Mouse (Mus musculus) macrophage (primary cell): ENCODE measurements around the gene Trim59. TPM values are rescaled to one million over a fixed set of nuclear protein-coding genes. Genes with fewer than 3 reads are reported as not detected.

Source experiments
- H3K27ac ChIP-seq: fragments of 350-480 bp; formaldehyde crosslinking; 2 replicates; pipeline ENCODE4 v1.9.0; 2021
- H3K36me3 ChIP-seq: fragments of 350-480 bp; formaldehyde crosslinking; 2 replicates; pipeline ENCODE4 v1.9.0; 2021; ENCODE audit errors: inconsistent target
- H3K4me3 ChIP-seq: fragments of 350-480 bp; formaldehyde crosslinking; 2 replicates; pipeline ENCODE4 v1.9.0; 2021; ENCODE audit errors: inconsistent target
- H3K79me2 ChIP-seq: fragments of 350-480 bp; formaldehyde crosslinking; 2 replicates; pipeline ENCODE4 v1.9.0; 2021; ENCODE audit errors: inconsistent target
- WGBS: methylation state at CpG from one replicate; pipeline ENCODE4 v1.1.7; 2026; ENCODE audit warnings: inconsistent platforms; ENCODE audit not compliant: missing documents; 5-methylcytosine and 5-hydroxymethylcytosine counted together
- polyA plus RNA-seq: library from polyadenylated mRNA; stranded (reverse); fragments of 250-400 nt; gene quantifications from 3 replicates; pipeline ENCODE4 v1.2.4, GENCODE M21; 2018; ENCODE audit warnings: inconsistent platforms
- total RNA-seq, 78 experiments: library from RNA; depleted of rRNA; stranded (reverse); fragments of 250-400 nt; gene quantifications; 1 replicate in 9 of 78; 2 replicates in 24 of 78; 3 replicates in 43 of 78; 4 replicates in 2 of 78; pipeline ENCODE4 v1.2.4; 2018; ENCODE audit warnings: inconsistent platforms in 56 of 78

Gene Trim59
- total RNA-seq (2018; cell fraction: chromatin; rRNA removed), result 10 to 100 TPM in 3 of 26 experiments, 1 to 10 TPM in 19, under 1 TPM in 3, not detected in 1; 0.71 to 13.3 (median 3.9) TPM
- total RNA-seq (2018; cell fraction: cytosol; rRNA removed), result 1 to 10 TPM; 1.3 to 6.6 (median 2.7) TPM
- 10 to 100 TPM in 2 of 26 experiments, 1 to 10 TPM in 23, under 1 TPM in 1; 0.69 to 13.9 (median 4.1) TPM for total RNA-seq (2018; cell fraction: nucleus; rRNA removed)
- polyA plus RNA-seq, result 4.2 to 5.4 TPM (median 4.8 TPM) in 3 replicates

GRCm38 (mm10) chr3:69044645-69045399 is at the start of gene Trim59:
Gene Trim59, minus strand, starts transcription at chr3:69044755.
- Histone ChIP-seq H3K36me3 (no peaks in the 10 kb centered on the region), H3K4me3 (peak within 1 kb of the TSS; percentile 60), H3K27ac (peak within 1 kb of the TSS; percentile 60), H3K79me2 (peaks cover 44% of the 10 kb centered on the region)
- under 1% methylated on average over 80 of the region's 80 CpGs for WGBS

GRCm38 (mm10) chr3:69064005-69064404 is 19.4 kb upstream of the Trim59 start:
- no peaks in the 10 kb centered on the region for H3K79me2 ChIP-seq

DNA sequence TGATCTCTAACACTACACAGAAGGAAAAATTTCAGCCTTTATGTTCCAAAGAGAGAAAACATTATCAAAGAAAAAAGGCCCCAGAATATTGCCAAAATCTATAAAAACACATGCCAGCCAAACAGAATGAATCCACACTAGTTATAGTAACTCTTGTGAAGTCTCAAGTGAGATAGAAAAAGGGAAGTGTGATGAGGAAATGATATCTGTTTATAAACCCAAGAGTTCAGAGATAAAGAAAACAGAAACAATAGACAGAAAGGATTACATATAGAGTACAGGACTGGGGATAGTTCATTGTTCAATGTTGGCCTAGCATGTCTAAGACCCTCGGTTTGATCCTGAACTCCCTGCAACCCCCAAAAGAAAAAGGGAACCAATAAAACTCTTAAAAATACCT is 18.2 kb upstream of the Trim59 start:
- H3K4me3 ChIP-seq, result no peak overlapping the region
- H3K36me3 ChIP-seq, result no peaks in the 10 kb centered on the region
- WGBS, result 35% methylated on average over 1 of the region's 1 CpGs
- H3K27ac ChIP-seq, result no peak overlapping the region
- no peaks in the 10 kb centered on the region for H3K79me2 ChIP-seq

More at GRCm38 (mm10) chr3:69064005-69064404, 19.4 kb upstream of the Trim59 start:
- Histone ChIP-seq H3K4me3 (no peak overlapping the region), H3K36me3 (no peaks in the 10 kb centered on the region), H3K27ac (no peak overlapping the region)
- WGBS, result 46% methylated on average over 1 of the region's 1 CpGs

DNA sequence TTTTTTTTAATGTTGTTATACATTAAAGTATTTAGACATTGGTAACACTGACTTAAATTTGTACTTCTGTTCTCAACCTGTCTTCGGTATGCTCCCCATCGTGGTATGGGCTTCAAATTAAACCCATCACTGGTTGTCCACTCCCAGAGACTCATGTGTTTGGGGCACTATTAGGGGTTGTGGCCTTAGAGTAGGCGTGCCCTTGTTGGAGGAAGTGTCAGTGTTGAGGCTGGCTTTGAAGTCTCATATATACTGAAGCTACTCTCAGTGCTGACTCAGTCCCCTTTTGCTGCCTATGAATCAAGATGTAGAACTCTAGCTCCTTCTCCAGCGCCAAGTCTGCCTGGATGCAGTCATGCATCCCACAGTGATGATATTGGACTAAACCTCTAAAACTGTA is 16.1 kb upstream of the Trim59 start:
- 97% methylated on average over 4 of the region's 4 CpGs for WGBS
- Histone ChIP-seq H3K27ac (no peak overlapping the region), H3K36me3 (no peaks in the 10 kb centered on the region), H3K79me2 (no peaks in the 10 kb centered on the region), H3K4me3 (no peak overlapping the region)

GRCm38 (mm10) chr3:69055871-69056270 is 11.3 kb upstream of the Trim59 start:
- Histone ChIP-seq H3K79me2 (no peaks in the 10 kb centered on the region), H3K4me3 (no peak overlapping the region), H3K27ac (no peak overlapping the region), H3K36me3 (no peaks in the 10 kb centered on the region)
- 92% methylated on average over 3 of the region's 3 CpGs for WGBS

GRCm38 (mm10) chr3:69054760-69055432 is 10.3 kb upstream of the Trim59 start:
- 86% methylated on average over 7 of the region's 7 CpGs for WGBS
- Histone ChIP-seq H3K4me3 (no peak overlapping the region), H3K79me2 (no peaks in the 10 kb centered on the region), H3K36me3 (no peaks in the 10 kb centered on the region), H3K27ac (no peak overlapping the region)

GRCm38 (mm10) chr3:69051894-69052293 is 7.3 kb upstream of the Trim59 start:
- no peaks in the 10 kb centered on the region for H3K36me3 ChIP-seq
- no peak overlapping the region for H3K27ac ChIP-seq
- WGBS, result 85% methylated on average over 11 of the region's 11 CpGs
- H3K79me2 ChIP-seq, result no peaks in the 10 kb centered on the region
- H3K4me3 ChIP-seq, result no peak overlapping the region

- Histone ChIP-seq H3K79me2 (peaks cover 2% of the 10 kb centered on the region), H3K36me3 (no peaks in the 10 kb centered on the region), H3K27ac (no peak overlapping the region), H3K4me3 (no peak overlapping the region)
- 93% methylated on average over 6 of the region's 6 CpGs for WGBS
Observed at GRCm38 (mm10) chr3:69049011-69049410, 4.5 kb upstream of the Trim59 start.

- 98% methylated on average over 4 of the region's 4 CpGs for WGBS
- Histone ChIP-seq H3K79me2 (peaks cover 15% of the 10 kb centered on the region), H3K36me3 (no peaks in the 10 kb centered on the region), H3K27ac (no peak overlapping the region), H3K4me3 (no peak overlapping the region)
Observed at GRCm38 (mm10) chr3:69047684-69048083, 3.1 kb upstream of the Trim59 start.

GRCm38 (mm10) chr3:69046509-69046908 is 2.0 kb upstream of the Trim59 start:
- Histone ChIP-seq H3K36me3 (no peaks in the 10 kb centered on the region), H3K27ac (no peak overlapping the region), H3K4me3 (no peak overlapping the region), H3K79me2 (peaks cover 27% of the 10 kb centered on the region)
- WGBS, result 83% methylated on average over 4 of the region's 4 CpGs

DNA sequence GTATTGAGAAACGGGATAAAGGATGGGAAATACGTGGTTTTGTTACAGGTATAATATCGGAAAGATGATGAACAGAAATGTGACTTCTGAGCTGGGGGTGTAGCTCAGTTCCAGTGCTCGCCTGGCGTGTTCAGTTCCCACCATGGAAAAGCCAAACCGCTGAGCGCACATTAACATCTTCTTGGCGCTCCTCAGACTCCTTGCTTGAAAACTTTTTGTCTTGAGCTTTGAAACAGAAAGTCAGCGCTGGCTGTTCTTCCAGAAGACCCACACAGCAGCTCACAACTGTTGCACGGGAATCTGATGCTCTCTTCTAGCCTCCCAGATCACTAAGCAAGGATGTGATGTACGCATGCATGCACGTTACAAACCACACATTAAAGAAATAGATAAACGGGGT is 1.2 kb upstream of the Trim59 start:
- no peaks in the 10 kb centered on the region for H3K36me3 ChIP-seq
- peak overlapping the region; percentile 60; the same call in 1 of the 2 replicates for H3K4me3 ChIP-seq
- 61% methylated on average over 12 of the region's 13 CpGs for WGBS
- H3K79me2 ChIP-seq, result peaks cover 34% of the 10 kb centered on the region
- no peak overlapping the region for H3K27ac ChIP-seq

GRCm38 (mm10) chr3:69045400-69045703 is 797 bp upstream of the Trim59 start:
- Histone ChIP-seq H3K79me2 (peaks cover 38% of the 10 kb centered on the region), H3K27ac (peak overlapping the region; percentile 60), H3K36me3 (no peaks in the 10 kb centered on the region), H3K4me3 (peak overlapping the region; percentile 60)
- 8% methylated on average over 9 of the region's 9 CpGs for WGBS

GRCm38 (mm10) chr3:69044167-69044591 is 376 bp downstream of the Trim59 start:
- WGBS, result under 1% methylated on average over 36 of the region's 42 CpGs
- no peaks in the 10 kb centered on the region for H3K36me3 ChIP-seq
- peaks cover 50% of the 10 kb centered on the region for H3K79me2 ChIP-seq
- H3K27ac ChIP-seq, result peak overlapping the region; percentile 54
- H3K4me3 ChIP-seq, result peak overlapping the region; percentile 59

GRCm38 (mm10) chr3:69041298-69041697 is 3.3 kb downstream of the Trim59 start:
- H3K27ac ChIP-seq, result peak overlapping the region; percentile 5; the same call in 1 of the 2 replicates
- peaks cover 79% of the 10 kb centered on the region for H3K79me2 ChIP-seq
- H3K4me3 ChIP-seq, result peak overlapping the region; percentile 23
- no peaks in the 10 kb centered on the region for H3K36me3 ChIP-seq
- WGBS, result 16% methylated on average over 5 of the region's 5 CpGs

DNA sequence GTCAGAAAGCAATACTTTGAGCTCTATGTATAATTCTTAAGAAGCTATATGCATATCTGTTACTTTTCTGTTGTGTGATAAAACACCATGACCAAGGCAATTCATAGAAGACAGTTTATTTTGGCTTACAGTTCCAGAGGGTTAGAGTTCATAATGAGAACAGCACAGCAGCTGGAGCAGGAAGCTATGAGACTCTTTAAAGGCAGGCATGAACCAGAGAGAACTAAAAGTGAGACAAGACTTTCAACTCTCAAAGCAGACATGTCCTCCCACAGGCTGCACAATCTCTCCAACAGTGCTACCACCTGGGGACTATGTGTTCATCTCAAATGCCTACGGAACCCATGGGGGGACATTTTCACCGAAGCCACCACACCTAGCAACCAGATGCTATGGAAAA is 4.5 kb downstream of the Trim59 start:
- WGBS, result 90% methylated on average over 2 of the region's 2 CpGs
- H3K36me3 ChIP-seq, result no peaks in the 10 kb centered on the region
- H3K4me3 ChIP-seq, result no peak overlapping the region
- no peak overlapping the region for H3K27ac ChIP-seq
- H3K79me2 ChIP-seq, result peaks cover 90% of the 10 kb centered on the region
